Mouse (Mus musculus): ENCODE measurements around the gene Zfp784. TPM values are rescaled to one million over a fixed set of nuclear protein-coding genes. Genes with fewer than 3 reads are reported as not detected.
"Not testable (repeated sequence)": the region's sequence is repeated elsewhere in the genome, so short reads cannot be mapped to it uniquely, and the experiment has no call there.

Gene Zfp784
- 2.5 and 3.2 TPM in 2 replicates for total RNA-seq (2015)
- total RNA-seq (2017), result 1.7 TPM in 2 replicates

- peak; percentile 97 for ATAC-seq (ENCODE audit: poor library complexity, severe bottlenecking)
These were observed at the start of gene Zfp784 for GRCm38 (mm10) chr7:5038109-5038732. Gene Zfp784, minus strand, starts transcription at chr7:5038446.

DNA sequence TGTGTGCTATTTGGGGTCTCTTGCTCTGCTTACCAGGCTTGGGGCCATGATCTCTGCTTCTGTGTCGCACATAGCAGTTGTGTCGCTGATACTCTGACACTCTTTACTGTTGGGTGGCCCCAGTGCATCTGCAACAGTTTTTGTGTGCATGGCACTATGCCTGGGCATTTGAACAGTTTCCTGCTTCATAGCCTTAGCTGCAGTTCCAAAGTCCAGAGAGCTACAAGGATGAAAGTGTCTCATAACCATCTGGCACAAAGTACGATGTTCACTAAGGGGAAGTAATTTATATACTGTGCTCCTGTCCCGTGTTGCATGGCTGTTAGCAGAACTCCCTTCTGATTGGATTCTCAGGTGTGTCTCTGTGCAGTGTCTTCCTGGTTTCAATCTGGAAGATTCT is 49.6 kb upstream of the Zfp784 start:
- no peak for ATAC-seq (ENCODE audit: poor library complexity, severe bottlenecking)

GRCm38 (mm10) chr7:5086921-5087440 is 48.7 kb upstream of the Zfp784 start:
- no peak for ATAC-seq (ENCODE audit: poor library complexity, severe bottlenecking)

DNA sequence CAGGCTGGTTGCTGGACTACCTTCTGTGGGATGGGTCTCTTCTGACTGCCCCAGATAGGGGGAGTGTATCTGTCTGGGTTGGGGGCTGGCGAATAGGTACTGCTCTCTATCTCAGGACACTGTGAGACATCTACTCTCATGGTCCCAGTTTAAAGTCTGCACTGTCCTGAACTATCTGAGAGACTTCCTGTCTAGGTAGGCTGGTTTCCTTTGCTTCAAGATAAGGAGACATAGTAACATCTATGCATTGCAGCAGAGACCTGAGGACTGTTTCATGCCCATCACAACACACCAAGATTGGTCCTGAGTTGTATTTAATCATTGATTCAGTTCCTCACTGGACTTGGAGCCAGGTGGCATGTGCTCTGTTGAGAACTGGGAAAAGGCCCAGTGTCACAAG is 47.3 kb upstream of the Zfp784 start:
- ATAC-seq (ENCODE audit: poor library complexity, severe bottlenecking), result no peak

- peak; percentile 58 for ATAC-seq (ENCODE audit: poor library complexity, severe bottlenecking)
These were observed 45.3 kb upstream of the Zfp784 start for GRCm38 (mm10) chr7:5083325-5084105.

- ATAC-seq (ENCODE audit: poor library complexity, severe bottlenecking), result no peak
These were observed 43.7 kb upstream of the Zfp784 start for GRCm38 (mm10) chr7:5081939-5082338.

GRCm38 (mm10) chr7:5081241-5081640 is 43.0 kb upstream of the Zfp784 start:
- ATAC-seq (ENCODE audit: poor library complexity, severe bottlenecking), result no peak

DNA sequence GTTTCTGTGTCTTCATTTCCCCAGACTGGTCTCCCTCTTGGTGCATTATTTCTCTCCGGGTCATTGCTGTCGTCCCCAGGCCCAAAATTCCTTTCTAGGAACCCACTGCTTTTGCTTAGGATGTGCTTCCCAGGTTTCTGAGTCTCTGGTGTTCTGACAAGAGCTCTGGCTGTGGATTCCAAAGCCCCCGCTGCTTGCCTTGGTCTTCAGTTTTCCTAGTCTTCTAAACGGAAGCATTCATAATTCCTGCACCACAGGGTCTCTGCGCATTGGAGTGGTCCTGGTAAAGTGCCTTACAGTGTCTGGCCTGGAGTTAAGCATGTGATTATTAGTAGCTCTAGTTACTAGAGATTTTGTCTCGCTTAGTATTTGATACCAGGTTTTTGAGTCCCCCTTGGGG is 42.6 kb upstream of the Zfp784 start:
- no peak for ATAC-seq (ENCODE audit: poor library complexity, severe bottlenecking)

DNA sequence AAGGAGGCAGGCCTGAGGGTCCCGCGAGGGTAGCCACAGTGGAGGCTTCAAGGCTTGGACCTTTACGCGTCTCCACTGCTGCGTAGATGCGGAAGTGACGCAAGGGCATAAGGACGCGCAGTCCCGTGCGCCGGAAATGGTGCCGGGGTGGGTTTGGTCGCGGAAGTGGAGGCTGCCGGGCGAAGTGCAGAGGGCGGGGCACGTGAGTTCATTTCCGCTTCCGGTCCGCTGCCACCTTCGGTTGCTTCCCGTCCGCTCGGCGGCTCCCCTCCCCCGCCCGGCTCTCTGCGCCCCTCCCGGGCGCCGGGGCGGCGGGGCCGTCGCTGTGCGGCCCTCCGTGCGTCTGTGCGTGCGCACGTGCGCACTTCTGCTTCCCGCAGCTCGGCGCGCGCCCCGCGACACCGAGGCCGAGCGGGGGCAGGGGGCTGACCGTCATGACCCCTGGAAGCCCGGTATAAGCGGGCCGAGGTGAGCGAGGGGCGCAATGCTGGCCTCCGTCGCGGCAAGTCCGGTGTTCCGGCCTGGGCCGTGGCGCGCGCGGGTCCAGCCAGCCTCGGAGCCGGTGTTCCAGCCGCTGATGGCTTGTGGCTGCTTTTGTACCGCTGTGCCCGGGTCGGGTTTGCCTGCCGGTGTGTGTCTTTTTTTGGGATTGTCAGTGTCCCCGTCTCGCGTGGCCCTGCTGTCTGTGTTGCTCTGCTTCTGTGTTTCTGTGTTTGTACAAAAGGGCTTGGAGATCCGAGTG is 41.9 kb upstream of the Zfp784 start, which contains the start of gene Epn1:
Gene Epn1 (plus strand): TSS at position 226 of the 742 bp plus-strand sequence.
- ATAC-seq (ENCODE audit: poor library complexity, severe bottlenecking), result peak; percentile 94

GRCm38 (mm10) chr7:5079365-5080009 is 41.2 kb upstream of the Zfp784 start:
- ATAC-seq (ENCODE audit: poor library complexity, severe bottlenecking), result not testable (repeated sequence)

- ATAC-seq (ENCODE audit: poor library complexity, severe bottlenecking), result no peak
These were observed 38.7 kb upstream of the Zfp784 start for GRCm38 (mm10) chr7:5076931-5077330.

GRCm38 (mm10) chr7:5074984-5075383 is 36.7 kb upstream of the Zfp784 start:
- no peak for ATAC-seq (ENCODE audit: poor library complexity, severe bottlenecking)

- ATAC-seq (ENCODE audit: poor library complexity, severe bottlenecking), result no peak
These were observed 35.3 kb upstream of the Zfp784 start for GRCm38 (mm10) chr7:5073586-5073985.

DNA sequence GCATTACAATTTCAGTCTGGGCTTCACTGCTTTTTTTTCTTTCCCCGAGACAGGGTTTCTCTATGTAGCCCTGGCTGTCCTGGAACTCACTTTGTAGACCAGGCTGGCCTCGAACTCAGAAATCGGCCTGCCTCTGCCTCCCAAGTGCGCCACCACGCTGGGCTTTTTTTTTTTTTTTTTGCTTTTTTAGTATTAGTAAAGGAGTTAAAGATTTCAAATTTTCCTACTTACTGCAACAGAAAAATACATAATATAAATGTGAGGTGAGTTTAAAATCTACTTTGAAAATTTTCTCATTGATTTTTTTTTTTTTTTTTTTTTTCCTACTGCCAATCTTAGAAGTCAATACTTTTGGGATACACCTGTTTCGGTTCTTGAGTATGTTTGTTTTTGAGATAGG is 26.6 kb upstream of the Zfp784 start:
- no peak for ATAC-seq (ENCODE audit: poor library complexity, severe bottlenecking)

DNA sequence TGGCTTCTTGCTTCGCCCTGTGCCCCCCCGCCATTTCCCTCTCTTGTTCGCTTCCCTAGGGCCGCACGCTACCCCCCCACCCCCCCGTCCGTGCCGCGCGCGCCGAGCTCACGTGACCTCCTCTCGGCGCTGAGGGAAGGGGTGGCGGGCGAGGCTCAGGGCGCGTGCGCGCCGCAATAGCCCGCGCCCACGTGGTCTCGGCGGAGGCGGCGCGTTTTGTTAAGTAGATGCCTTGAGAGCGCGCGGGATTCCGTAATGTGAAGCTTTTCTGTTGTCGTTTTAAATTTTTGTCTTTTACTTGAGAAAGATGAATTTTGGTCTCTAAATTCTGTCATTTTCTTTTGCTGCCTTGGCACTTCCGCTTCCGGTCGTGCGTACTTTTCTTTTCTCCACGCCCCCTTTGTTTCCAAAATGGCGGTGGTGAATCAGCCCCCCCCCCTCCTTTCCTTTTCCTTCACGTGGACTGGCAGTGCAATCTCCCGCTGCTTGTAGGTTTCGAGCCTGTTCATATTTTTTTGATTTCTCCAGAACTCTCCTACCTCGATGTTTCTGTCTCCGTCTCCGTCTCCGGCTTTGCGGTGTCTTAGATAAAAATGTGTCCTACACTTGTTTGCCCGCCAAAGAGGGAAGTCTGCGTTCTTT is 24.2 kb upstream of the Zfp784 start:
- ATAC-seq (ENCODE audit: poor library complexity, severe bottlenecking), result peak; percentile 22

GRCm38 (mm10) chr7:5061774-5062359 is 23.6 kb upstream of the Zfp784 start, which contains the start of gene U2af2:
Gene U2af2, plus strand, starts transcription at chr7:5062143.
- peak; percentile 52 for ATAC-seq (ENCODE audit: poor library complexity, severe bottlenecking)

GRCm38 (mm10) chr7:5060944-5061773 is 22.9 kb upstream of the Zfp784 start:
- peak; percentile 70 for ATAC-seq (ENCODE audit: poor library complexity, severe bottlenecking)

DNA sequence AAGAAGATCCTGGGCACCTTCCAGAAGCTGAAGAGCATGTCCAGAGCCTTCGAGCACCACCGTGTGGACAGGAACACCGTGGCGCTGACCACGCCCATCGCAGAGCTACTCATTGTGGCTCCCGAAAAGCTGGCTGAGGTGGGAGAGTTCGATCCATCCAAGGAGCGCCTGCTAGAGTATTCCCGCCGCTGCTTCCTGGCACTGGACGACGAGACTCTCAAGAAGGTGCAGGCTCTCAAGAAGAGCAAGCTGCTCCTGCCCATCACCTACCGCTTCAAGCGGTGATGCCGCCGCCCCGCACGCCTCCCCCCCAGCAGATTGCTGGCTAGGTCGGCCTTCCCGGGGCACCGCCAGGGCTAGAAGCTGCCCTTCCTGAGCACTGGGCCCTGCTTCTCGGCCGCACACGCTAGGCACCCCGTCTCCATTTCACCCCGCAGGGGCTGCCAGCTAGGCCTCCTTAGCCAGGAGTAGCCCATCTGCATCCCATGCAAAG is 22.0 kb upstream of the Zfp784 start:
- ATAC-seq (ENCODE audit: poor library complexity, severe bottlenecking), result peak; percentile 36

DNA sequence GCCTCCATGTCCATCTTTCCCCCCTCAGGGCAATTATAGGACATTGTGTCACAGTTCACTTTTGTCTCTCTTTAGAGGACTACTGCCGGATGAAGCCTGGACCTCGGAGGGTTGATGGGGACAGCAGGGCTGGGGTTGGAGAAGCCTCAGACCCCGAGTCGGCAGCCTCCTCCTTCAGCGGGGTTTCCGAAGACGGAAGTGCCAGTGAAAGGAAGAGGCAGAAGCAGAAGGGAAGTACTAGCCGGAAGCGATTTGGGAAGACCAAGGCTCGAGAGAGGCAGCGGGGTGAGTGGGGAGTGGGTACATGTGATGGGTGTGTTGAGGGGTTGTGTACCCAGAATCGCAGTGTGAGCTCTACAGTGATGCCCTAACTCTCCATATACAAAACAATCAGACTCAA is 21.2 kb upstream of the Zfp784 start:
- ATAC-seq (ENCODE audit: poor library complexity, severe bottlenecking), result no peak

Data from megakaryocyte, adult 5-6 weeks (primary cell).